Mouse (Mus musculus) G1E (cell line): ENCODE results near the gene Irs3.

ENCODE experiments used
- CTCF ChIP-seq: IDR thresholded peaks from 2 replicates; pipeline ENCODE4 v1.5.1; 2012; ENCODE audit warnings: low read depth, low read length, inconsistent platforms, mixed read lengths
- GATA1 ChIP-seq: IDR thresholded peaks from 2 replicates; pipeline ENCODE4 v1.6.1; 2012; ENCODE audit warnings: borderline replicate concordance, low read length, inconsistent platforms, mixed read lengths
- POLR2AphosphoS5 ChIP-seq: IDR thresholded peaks from 2 replicates; pipeline ENCODE4 v1.6.1; 2012; ENCODE audit warnings: low read depth, low read length, inconsistent platforms; ENCODE audit not compliant: insufficient replicate concordance
- TAL1 ChIP-seq: conservative IDR thresholded peaks from 2 replicates; pipeline ENCODE4 v1.6.1; 2012; ENCODE audit warnings: low read depth, low read length, inconsistent platforms, mixed read lengths

DNA sequence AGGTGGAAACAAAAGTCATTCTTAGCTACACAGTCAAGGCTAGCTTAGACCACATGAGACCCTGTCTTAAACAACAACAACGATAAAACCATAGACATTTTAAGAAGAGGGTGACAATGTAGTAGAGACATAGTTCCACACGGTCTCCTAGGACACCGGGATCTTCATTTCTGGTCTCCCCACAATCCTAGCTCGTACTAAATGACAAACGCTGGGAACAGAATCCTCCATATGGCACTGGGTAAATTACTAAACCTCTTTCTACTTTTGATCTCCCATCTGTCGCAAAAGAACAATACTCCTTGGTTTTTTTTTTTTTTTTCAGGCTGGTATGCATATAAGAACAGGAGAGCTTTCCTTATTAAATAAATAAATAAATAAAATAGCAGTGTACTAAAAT lies 37.0 kb upstream of the Irs3 start:
- TF ChIP-seq TAL1 (no peak), CTCF (no peak), GATA1 (no peak), POLR2AphosphoS5 (no peak)
